Mouse (Mus musculus) ovary, adult 2 months (tissue): ENCODE results near the gene Tlk2. TPM values are rescaled to one million over a fixed set of nuclear protein-coding genes. Genes with fewer than 3 reads are reported as not detected.

Experiments
- polyA plus RNA-seq: library from polyadenylated mRNA; depleted of rRNA; stranded (reverse); fragments of >200 nt; gene quantifications from 2 replicates; pipeline ENCODE4 v1.2.3, GENCODE M21; 2012; rRNA removed

The Tlk2 gene
- 9.9 and 17.2 TPM in 2 replicates for polyA plus RNA-seq

DNA sequence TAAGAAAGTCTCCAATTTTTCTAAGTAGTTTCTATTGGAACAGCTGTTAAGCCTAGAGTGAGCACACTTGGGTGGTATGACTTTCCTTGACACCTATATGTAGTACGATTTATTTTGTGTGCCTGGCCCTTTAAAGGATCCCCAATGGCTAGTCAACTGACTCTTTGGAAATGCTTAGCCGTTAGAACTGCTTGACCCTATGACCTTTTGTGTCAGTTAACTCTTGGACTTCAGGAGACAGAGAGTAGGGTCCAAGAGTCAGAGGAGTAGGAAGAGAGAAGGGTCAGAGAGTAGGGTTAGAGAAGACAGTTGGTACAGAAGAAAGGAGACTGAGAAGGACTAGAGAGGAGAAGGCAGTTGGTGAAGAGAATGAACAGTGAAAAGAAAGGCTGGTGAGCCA lies at the start of gene Tlk2:
TSS of gene Tlk2 (plus strand) at position 292 of the 400 bp plus-strand sequence.

DNA sequence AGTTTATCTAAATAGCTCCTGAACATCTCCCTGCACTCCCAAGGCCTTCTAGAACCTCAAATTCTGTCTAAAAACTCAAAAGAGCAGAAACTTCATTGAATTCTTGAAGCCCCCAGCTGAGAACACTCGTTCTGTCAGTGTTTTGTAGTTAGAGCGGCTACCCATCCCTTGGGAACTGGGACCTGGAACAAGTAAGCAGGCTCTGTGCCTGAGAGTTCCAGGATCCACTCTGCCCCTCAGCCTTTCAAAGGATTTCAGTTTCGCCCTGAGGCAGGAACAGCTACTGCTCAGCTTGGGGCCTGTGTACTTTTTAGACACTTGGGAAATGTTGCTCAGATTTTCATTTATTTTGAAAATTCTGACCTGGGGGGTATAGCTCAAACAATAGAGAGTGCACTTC lies 32.0 kb upstream of the Tlk2 start, which contains the start of gene Gm10842:
TSS of gene Gm10842 (plus strand) at position 301 of the 400 bp plus-strand sequence.

DNA sequence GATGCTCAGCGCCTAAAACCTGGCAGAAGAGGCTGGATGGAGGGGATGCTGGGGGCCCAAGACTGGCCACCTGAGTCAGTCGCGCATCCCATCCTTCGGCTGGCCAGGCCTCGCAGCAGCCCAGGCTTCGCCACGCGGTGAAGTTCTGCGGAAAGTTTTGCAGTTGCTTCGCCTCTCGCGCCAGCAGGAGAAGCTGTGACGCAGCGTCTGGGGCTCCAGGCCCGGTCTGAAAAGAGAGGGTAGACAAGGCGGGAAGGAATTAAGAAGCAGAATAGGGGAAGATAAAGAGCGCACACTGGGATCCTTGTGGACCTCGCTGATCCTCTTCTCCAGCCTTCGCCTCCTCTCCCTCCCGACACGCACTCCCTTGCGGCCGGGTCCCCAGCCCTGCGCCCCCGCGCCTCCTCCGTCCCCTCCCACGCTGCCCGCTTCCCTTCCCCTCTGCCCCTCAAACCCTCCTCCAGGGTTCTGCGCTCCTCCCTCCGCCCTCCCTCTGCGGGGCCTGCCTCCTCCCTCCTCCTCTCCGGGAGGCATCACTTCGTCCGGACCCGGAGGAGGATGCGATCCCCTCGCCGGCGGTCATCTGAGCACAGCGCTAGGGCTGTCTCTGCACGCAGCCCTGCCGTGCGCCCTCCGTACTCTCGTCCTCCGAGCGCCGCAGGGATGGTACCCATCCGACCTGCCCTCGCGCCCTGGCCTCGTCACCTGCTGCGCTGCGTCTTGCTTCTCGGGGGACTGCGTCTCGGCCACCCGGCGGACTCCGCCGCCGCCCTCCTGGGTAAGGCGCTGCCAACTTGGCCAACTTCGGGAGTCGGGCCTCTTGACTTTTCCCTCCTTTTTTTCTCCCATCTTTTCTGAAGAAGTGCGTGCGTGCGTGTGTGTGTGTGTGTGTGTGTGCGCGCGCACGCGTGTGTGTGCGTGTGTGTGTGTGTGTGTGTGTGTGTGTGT lies 113.8 kb downstream of the Tlk2 start, which contains the start of gene Mrc2:
TSS of gene Mrc2 (plus strand) at position 520 of the 948 bp plus-strand sequence.

Other genes starting within 250 kb of the Tlk2 start
- gene Efcab3, start 115.2 kb upstream of the Tlk2 start, polyA plus RNA-seq = not detected in 2 replicates
- gene Mettl2, start 52.4 kb upstream of the Tlk2 start, polyA plus RNA-seq = 12.4 and 17.6 TPM in 2 replicates
- gene Gm10842, start 31.9 kb upstream of the Tlk2 start, polyA plus RNA-seq = not detected in 2 replicates
- 62.5 and 78.5 TPM in 2 replicates for gene Mrc2, start 113.8 kb downstream of the Tlk2 start, polyA plus RNA-seq